Mouse (Mus musculus): ENCODE data around the gene Chac1.

DNA sequence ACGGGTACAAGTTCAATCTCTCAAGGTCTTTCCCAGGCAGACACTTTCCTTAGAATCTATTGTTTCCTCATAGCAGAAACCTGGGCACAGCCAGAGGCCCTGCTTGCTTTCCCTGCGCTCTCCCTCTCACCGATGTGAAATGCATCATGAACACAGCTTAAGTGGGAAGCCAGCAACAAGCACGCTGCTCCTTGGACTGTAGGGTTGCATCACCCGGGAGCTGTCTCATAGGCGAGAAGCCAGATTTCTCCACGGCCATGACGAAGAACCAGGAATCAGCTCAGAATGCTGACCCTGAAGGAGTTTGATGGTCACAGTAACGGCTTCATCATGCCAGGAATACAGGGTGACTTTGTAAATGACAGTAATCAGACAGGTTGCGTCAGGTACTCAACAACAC, 19.1 kb downstream of the Chac1 start:
- no peak for TF ChIP-seq POLR2A (IDR thresholded peaks at IDR 0.05; ENCODE audit: low read depth, low read length)
- TF ChIP-seq CTCF (IDR thresholded peaks at IDR 0.05; ENCODE audit: extremely low read depth, insufficient read length, insufficient replicate concordance, low read depth, low read length): no peak

Data from small intestine, adult 2 months (tissue).